8 mouse cellular contexts compared by ENCODE assay signal in genomic region chr7:129801431-129801847, GRCm38 (mm10).
DNase-seq lines count a peak whose midpoint lies in the region; ATAC-seq and TF ChIP-seq lines count a peak whose summit lies in the region.

No protein-coding gene starts in this region.

- H3K4me2 ChIP-seq in forebrain, embryonic 15.5 days (replicated peaks): no peak overlapping the region
- no peak overlapping the region for H3K4me2 ChIP-seq in kidney, embryonic 16.5 days (replicated peaks; ENCODE audit: low read depth, low read length)
- H3K4me2 ChIP-seq in liver, embryonic 11.5 days: no peak overlapping the region

- in situ Hi-C loops in Patski (cut with MboI; ENCODE audit: low pct_unique_long_range_greater_than_20kb): no loop called here

- DNase-seq in left cerebral cortex, adult 11 months (ENCODE audit: low spot score): peak; percentile 26
- DNase-seq in left cerebral cortex, postnatal 36 days (ENCODE audit: low spot score in 2 of 2): no peak
- DNase-seq in Patski (ENCODE audit: low read depth, low spot score): peak; percentile 70
- no peak for DNase-seq in frontal cortex, postnatal 25 days (ENCODE audit: low spot score in 2 of 2)
- DNase-seq in liver, embryonic 11.5 days (ENCODE audit: low spot score): no peak
- DNase-seq in urinary bladder, postnatal 10 days (ENCODE audit: low spot score): no peak

- peaks cover 23% of the 10 kb centered on the region for H3K4me1 ChIP-seq in forebrain, embryonic 15.5 days
- H3K4me1 ChIP-seq in kidney, embryonic 16.5 days (ENCODE audit: insufficient read depth, low read length): peaks cover 39% of the 10 kb centered on the region
- H3K4me1 ChIP-seq in liver, embryonic 11.5 days (replicated peaks; ENCODE audit: control insufficient read depth, insufficient read depth, low read length): no peaks in the 10 kb centered on the region

- H3K4me3 ChIP-seq in forebrain, embryonic 15.5 days: no peak overlapping the region
- no peak overlapping the region for H3K4me3 ChIP-seq in kidney, embryonic 16.5 days (ENCODE audit: low read length)
- no peak overlapping the region for H3K4me3 ChIP-seq in liver, embryonic 11.5 days (ENCODE audit: low read depth, low read length)

- H3K27me3 ChIP-seq in Patski: no peaks in the 10 kb centered on the region
- H3K27me3 ChIP-seq in forebrain, embryonic 15.5 days: no peaks in the 10 kb centered on the region
- H3K27me3 ChIP-seq in kidney, embryonic 16.5 days (ENCODE audit: insufficient read depth, low read length): no peaks in the 10 kb centered on the region
- H3K27me3 ChIP-seq in liver, embryonic 11.5 days (replicated peaks; ENCODE audit: control insufficient read depth, insufficient read depth, low read length): no peaks in the 10 kb centered on the region

- intact Hi-C loops in left cerebral cortex, postnatal 36 days (cut with DNase I): no loop called here

- 0 out of 2 replicates have a peak overlapping the region, but pooled peaks have one; percentile 33 for H3K27ac ChIP-seq in forebrain, embryonic 15.5 days (replicated peaks)
- peak overlapping the region; percentile 67 for H3K27ac ChIP-seq in kidney, embryonic 16.5 days (ENCODE audit: low read length)
- H3K27ac ChIP-seq in liver, embryonic 11.5 days (ENCODE audit: low read depth, low read length): no peak overlapping the region

- no peak for TF ChIP-seq CTCF in Patski (IDR thresholded peaks at IDR 0.05)

- peak; percentile 8 for ATAC-seq in Patski
- peak; percentile 73 for ATAC-seq in forebrain, embryonic 15.5 days (replicated peaks)
- ATAC-seq in kidney, embryonic 16.5 days (ENCODE audit: low FRiP score, low TSS enrichment): no peak
- ATAC-seq in liver, embryonic 11.5 days (replicated peaks; ENCODE audit: low FRiP score): no peak

- H3K9ac ChIP-seq in forebrain, embryonic 15.5 days (replicated peaks): no peak overlapping the region
- H3K9ac ChIP-seq in kidney, embryonic 16.5 days (replicated peaks; ENCODE audit: low read length): no peak overlapping the region
- H3K9ac ChIP-seq in liver, embryonic 11.5 days (ENCODE audit: low read depth, low read length): no peak overlapping the region

- no peaks in the 10 kb centered on the region for H3K36me3 ChIP-seq in forebrain, embryonic 15.5 days
- H3K36me3 ChIP-seq in kidney, embryonic 16.5 days (ENCODE audit: insufficient read depth, low read length): no peaks in the 10 kb centered on the region
- H3K36me3 ChIP-seq in liver, embryonic 11.5 days (ENCODE audit: control insufficient read depth, insufficient read depth, low read length): no peaks in the 10 kb centered on the region

- CTCF ChIA-PET in Patski (lab: Charles Lee): interaction anchor here (1.1 to 1.5 kb wide), 3 partner anchors 9 to 13 kb away, joined by 3 to 4 read pairs (median 3); no protein-coding TSS in a partner anchor

- 8% methylated on average over 2 of the region's 2 CpGs for WGBS in forebrain, embryonic 15.5 days
- 43% methylated on average over 2 of the region's 2 CpGs for WGBS in kidney, embryonic 16.5 days
- WGBS in liver, embryonic 11.5 days: 81% methylated on average over 2 of the region's 2 CpGs

- POLR2A ChIA-PET in Patski (lab: Charles Lee): no interaction called here

- H3K9me3 ChIP-seq in forebrain, embryonic 15.5 days: no peaks in the 10 kb centered on the region
- no peaks in the 10 kb centered on the region for H3K9me3 ChIP-seq in kidney, embryonic 16.5 days (ENCODE audit: low read length)
- H3K9me3 ChIP-seq in liver, embryonic 11.5 days (ENCODE audit: control insufficient read depth, low read length): no peaks in the 10 kb centered on the region

Comparison
In these comparisons a context has a peak if more than half of its experiments do, and no peak if none do; other contexts are left out.
1. DNase-seq: peak in left cerebral cortex, adult 11 months (single experiment) and Patski (single experiment); none in left cerebral cortex, postnatal 36 days (0 of 2), frontal cortex, postnatal 25 days (0 of 2), liver, embryonic 11.5 days (single experiment) and urinary bladder, postnatal 10 days (single experiment).
2. ATAC-seq: peak in Patski (single experiment) and forebrain, embryonic 15.5 days (single experiment); none in kidney, embryonic 16.5 days (single experiment) and liver, embryonic 11.5 days (single experiment).